Mouse (Mus musculus) embryonic facial prominence, embryonic 11.5 days (tissue): ENCODE results near the gene Spg11. TPM values are rescaled to one million over a fixed set of nuclear protein-coding genes. Genes with fewer than 3 reads are reported as not detected.
"Not testable (repeated sequence)": the region's sequence is repeated elsewhere in the genome, so short reads cannot be mapped to it uniquely, and the experiment has no call there.

Source experiments
- ATAC-seq: fragments of 200-750 bp; cut with Nextera tagmentation; replicated peaks from 2 replicates; pipeline ENCODE4 v1.8.0; 2017; ENCODE audit warnings: low read depth; ENCODE audit not compliant: insufficient number of reproducible peaks, low FRiP score, low TSS enrichment
- DNase-seq: peaks from one replicate; pipeline ENCODE4 v3.0.0-alpha.2; 2015; ENCODE audit warnings: low spot score
- H3K27ac ChIP-seq: fragments of 300-500 bp; sonication (generic); replicated peaks from 2 replicates; pipeline ENCODE4 v1.5.1; 2014; ENCODE audit warnings: mild to moderate bottlenecking, low read depth, low read length, control low read depth
- H3K27me3 ChIP-seq: fragments of 300-500 bp; sonication (generic); 2 replicates; pipeline ENCODE4 v1.6.1; 2014; ENCODE audit warnings: mild to moderate bottlenecking, low read length, moderate library complexity, mixed read lengths; ENCODE audit not compliant: control insufficient read depth, insufficient read depth
- H3K36me3 ChIP-seq: fragments of 300-500 bp; sonication (generic); replicated peaks from 2 replicates; pipeline ENCODE4 v1.6.1; 2014; ENCODE audit warnings: low read depth, mild to moderate bottlenecking, low read length, moderate library complexity, mixed read lengths; ENCODE audit not compliant: control insufficient read depth, insufficient read depth
- H3K4me1 ChIP-seq: fragments of 300-500 bp; sonication (generic); 2 replicates; pipeline ENCODE4 v1.6.1; 2014; ENCODE audit warnings: low read length, mixed read lengths; ENCODE audit not compliant: control insufficient read depth, insufficient read depth
- H3K4me2 ChIP-seq: fragments of 300-500 bp; sonication (generic); 2 replicates; pipeline ENCODE4 v1.6.1; 2014; ENCODE audit warnings: low read depth, mild to moderate bottlenecking, control low read depth, low read length, moderate library complexity
- H3K4me3 ChIP-seq: fragments of 300-500 bp; sonication (generic); 2 replicates; pipeline ENCODE4 v1.5.1; 2014; ENCODE audit warnings: low read depth, low read length, control low read depth
- H3K9ac ChIP-seq: fragments of 300-500 bp; sonication (generic); replicated peaks from 2 replicates; pipeline ENCODE4 v1.6.1; 2014; ENCODE audit warnings: mild to moderate bottlenecking, control low read depth, low read length
- H3K9me3 ChIP-seq: fragments of 300-500 bp; sonication (generic); replicated peaks from 2 replicates; pipeline ENCODE4 v1.6.1; 2016; ENCODE audit warnings: mild to moderate bottlenecking, low read length, inconsistent platforms, mixed read lengths; ENCODE audit not compliant: control insufficient read depth
- WGBS: fragments of 180-500 bp; shearing (Covaris S2); extraction: QIAGEN DNeasy Blood & Tissue Kit; methylation state at CpG from one replicate; pipeline ENCODE4 v1.1.7; 2014; 5-methylcytosine and 5-hydroxymethylcytosine counted together
- polyA plus RNA-seq: library from polyadenylated mRNA; unstranded; fragments of >200 nt; fragmentation: Nextera tagmentation; extraction: Ambion mirVana; gene quantifications from 2 replicates; pipeline ENCODE4 v1.2.1, GENCODE M21; 2014

Gene Spg11
- polyA plus RNA-seq, 1 experiment from 2014 or later, result 10.9 TPM

DNA sequence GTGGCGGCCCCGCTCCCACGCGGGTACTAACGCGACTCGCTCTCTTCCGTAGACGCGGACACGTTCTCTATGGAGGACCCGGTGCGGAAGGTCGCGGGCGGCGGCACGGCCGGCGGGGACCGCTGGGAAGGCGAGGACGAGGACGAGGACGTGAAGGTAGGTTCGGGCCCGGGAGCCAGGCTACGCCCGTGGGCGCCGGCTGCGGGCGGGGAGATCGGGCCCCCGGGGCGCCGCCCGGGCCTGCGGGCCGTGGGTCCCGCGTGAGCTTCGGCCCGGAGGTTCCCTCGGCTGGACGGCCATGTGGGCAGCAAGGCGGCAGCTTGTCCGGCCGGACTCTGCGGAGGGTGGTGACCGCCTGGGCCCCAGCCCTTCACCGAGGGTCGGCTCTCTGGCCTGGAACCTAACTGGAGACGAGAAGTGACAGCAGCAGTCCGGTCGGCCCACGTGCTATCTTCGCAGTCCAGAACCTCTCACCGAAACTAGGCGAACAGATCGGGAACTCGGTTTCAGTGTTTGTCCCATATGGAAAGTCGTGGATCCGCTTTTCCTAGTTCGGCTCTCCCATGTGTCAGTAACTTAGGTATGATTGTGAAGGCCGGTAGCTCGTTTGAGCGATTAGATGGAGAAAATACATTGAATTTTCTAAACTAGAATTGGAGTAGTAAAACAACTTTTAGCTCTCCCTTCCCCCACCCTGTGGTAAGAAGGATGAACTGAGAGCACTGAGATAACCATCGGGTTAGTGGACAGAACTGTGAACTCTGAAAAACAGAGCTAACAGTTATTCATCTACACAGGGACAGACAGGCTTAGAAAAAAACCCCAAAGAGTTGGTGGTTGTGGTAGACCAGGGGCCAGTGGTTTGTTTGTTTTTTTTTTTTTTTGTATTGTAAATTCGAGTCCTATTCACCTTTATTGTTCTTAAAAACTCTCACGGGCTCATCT lies 89.2 kb downstream of the Spg11 start:
- Histone ChIP-seq H3K9ac (peak overlapping the region; percentile 85), H3K27me3 (no peaks in the 10 kb centered on the region), H3K4me3 (peak overlapping the region; percentile 65), H3K27ac (no peak overlapping the region), H3K4me2 (peak overlapping the region; percentile 46), H3K36me3 (no peaks in the 10 kb centered on the region), H3K4me1 (no peaks in the 10 kb centered on the region), H3K9me3 (no peaks in the 10 kb centered on the region)
- ATAC-seq (peak; percentile 19), DNase-seq (peak; percentile 46)
- WGBS, result 2% methylated on average over 63 of the region's 71 CpGs

DNA sequence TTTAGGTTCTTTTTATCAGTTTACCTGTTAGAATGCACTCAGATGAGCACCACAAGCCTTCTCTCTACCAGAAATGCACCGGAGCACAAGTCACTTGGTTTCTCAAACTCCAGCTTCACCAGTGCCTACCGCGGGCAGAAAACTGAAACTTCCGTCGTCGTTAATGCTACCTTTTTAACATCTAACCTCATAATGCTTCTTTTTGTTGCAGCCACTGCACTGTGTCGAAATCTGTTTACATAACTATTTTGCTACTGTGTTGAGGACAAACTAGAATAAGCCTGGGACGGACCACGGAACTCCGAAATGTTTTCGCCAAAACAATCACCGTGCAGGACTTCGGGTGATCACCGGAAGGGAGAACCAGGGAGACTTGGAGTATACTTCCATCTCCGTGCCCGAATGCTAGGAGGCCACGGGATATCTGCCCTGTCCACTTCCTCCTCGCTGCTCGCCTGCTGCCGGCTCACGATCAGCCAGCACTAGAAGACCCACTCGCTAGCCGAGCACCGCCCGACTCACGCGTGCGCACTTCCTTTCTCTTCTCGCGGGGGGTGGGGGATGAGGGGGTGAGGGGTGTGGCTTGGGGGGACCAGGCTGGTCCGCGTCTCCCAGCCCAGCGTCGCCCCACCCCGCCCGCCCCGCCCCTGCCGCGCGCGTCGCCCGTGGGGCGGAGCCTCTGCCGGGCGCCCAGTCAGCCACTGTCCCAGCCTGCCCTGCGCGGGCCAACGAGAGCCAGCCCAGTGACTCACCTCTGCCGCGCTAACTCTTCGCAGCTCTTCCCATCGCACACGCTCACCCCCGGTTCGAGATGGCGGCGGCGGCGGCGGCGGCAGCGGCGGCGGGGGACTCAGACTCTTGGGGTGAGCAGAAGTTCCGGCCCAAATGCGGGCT lies 90.1 kb downstream of the Spg11 start, which contains the start of gene Eif3j1:
Gene Eif3j1, plus strand, starts transcription at position 685 of the 894 bp plus-strand sequence.
- Histone ChIP-seq H3K36me3 (no peaks in the 10 kb centered on the region), H3K9me3 (no peaks in the 10 kb centered on the region), H3K27ac (peak within 1 kb of the TSS; percentile 25; the same call in 1 of the 2 replicates), H3K4me3 (peak within 1 kb of the TSS; percentile 65), H3K4me2 (peak within 1 kb of the TSS; percentile 48), H3K27me3 (no peaks in the 10 kb centered on the region), H3K9ac (peak within 1 kb of the TSS; percentile 85), H3K4me1 (no peaks in the 10 kb centered on the region)
- peak; percentile 93 for DNase-seq
- ATAC-seq, result peak; percentile 99
- WGBS, result under 1% methylated on average over 55 of the region's 67 CpGs

DNA sequence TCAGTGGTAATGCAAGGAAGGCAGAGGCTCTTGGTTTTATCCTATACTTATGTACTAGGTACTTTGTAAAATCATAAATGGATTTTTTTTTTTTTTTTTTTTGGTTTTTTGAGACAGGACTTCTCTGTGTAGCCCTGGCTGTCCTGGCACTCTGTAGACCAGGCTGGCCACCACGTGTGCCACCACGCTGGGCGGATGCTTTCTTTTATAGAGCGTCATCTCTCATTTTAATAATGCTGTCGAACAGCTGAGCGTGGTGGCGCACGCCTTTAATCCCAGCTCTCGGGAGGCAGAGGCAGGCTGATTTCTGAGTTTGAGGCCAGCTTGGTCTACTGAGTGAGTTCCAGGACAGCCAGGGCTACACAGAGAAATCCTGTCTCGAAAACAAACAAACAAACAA lies 91.1 kb downstream of the Spg11 start:
- WGBS, result 90% methylated on average over 10 of the region's 10 CpGs
- not testable (repeated sequence) for H3K36me3 ChIP-seq, H3K4me3 ChIP-seq

DNA sequence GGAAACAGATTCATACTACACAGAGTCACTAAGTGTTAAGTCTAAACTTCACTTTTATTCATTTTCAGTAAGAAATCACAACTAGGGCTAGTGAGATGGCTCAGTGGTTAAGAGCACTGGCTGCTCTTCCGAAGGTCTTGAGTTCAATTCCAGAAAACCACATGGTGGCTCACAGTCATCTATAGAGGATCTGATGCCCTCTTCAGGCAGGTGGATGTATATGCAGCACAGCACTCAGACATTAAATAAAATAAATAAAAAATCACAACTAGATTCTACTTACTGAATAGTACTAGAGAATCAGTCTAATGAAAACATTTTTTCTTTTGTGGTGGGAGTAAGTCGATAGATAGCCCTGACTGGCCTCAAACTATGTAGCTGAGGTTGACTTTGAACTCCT lies 95.9 kb downstream of the Spg11 start:
- H3K27ac ChIP-seq, result no peak overlapping the region
- H3K36me3 ChIP-seq, result no peaks in the 10 kb centered on the region
- ATAC-seq (no peak), DNase-seq (no peak)
- no peak overlapping the region for H3K4me3 ChIP-seq
- H3K4me2 ChIP-seq, result no peak overlapping the region
- WGBS, result 78% methylated on average over 2 of the region's 2 CpGs
- H3K9me3 ChIP-seq, result no peaks in the 10 kb centered on the region
- no peaks in the 10 kb centered on the region for H3K27me3 ChIP-seq
- no peak overlapping the region for H3K9ac ChIP-seq
- no peaks in the 10 kb centered on the region for H3K4me1 ChIP-seq

More for the DNA sequence above, 91.1 kb downstream of the Spg11 start:
- ATAC-seq, H3K4me2 ChIP-seq, H3K27ac ChIP-seq, H3K27me3 ChIP-seq, H3K4me1 ChIP-seq, DNase-seq, H3K9me3 ChIP-seq, H3K9ac ChIP-seq: not testable (repeated sequence)

DNA sequence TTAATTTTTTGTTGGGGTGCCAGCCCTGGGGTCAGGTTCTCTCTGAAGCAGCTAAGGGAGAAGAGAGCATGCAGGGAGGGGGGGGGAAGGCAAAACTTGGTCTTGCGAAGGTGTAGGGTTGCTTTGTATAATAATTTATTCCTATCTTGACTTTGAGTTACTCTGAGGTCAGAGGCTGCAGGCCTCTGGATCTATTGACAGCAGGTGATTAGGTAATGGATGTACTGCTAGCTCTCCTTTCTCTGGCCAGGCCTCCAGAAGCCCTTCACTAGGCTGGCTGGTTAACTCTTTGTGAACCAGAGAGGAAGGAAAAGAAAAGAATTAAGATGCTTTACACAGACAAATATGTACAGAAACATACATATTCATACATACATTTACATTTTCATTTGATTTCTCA lies 99.5 kb downstream of the Spg11 start:
- ATAC-seq (no peak), DNase-seq (no peak)
- H3K9me3 ChIP-seq, result no peaks in the 10 kb centered on the region
- H3K27ac ChIP-seq, result no peak overlapping the region
- H3K9ac ChIP-seq, result no peak overlapping the region
- H3K36me3 ChIP-seq, result no peaks in the 10 kb centered on the region; the same call in 1 of the 2 replicates
- no peaks in the 10 kb centered on the region for H3K4me1 ChIP-seq
- no peak overlapping the region for H3K4me3 ChIP-seq
- 75% methylated on average over 1 of the region's 1 CpGs for WGBS
- no peak overlapping the region for H3K4me2 ChIP-seq
- H3K27me3 ChIP-seq, result no peaks in the 10 kb centered on the region

DNA sequence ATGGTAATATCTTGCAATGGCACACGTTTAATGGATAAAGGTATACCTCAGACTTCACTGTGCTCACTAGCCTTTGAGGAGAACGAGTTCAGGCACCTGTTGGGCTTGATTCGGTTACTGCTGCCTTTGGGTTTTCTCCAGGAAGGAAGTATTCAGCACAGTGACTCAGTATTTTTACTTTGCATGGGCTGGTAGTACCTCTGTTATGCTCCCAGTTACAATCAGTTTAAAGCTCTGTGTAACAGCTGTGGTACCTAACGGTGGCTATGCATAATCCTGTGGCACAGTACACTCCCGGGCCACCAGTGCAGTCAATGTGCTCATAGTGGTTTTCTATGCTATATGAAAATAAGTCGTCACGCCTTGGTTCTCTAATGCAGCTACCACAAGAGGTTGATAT lies 106.7 kb downstream of the Spg11 start:
- H3K4me3 ChIP-seq, result no peak overlapping the region
- H3K27me3 ChIP-seq, result no peaks in the 10 kb centered on the region
- H3K36me3 ChIP-seq, result peaks cover 3% of the 10 kb centered on the region; the same call in 1 of the 2 replicates
- H3K4me2 ChIP-seq, result no peak overlapping the region
- H3K27ac ChIP-seq, result no peak overlapping the region
- ATAC-seq, result no peak
- no peak overlapping the region for H3K9ac ChIP-seq
- no peaks in the 10 kb centered on the region for H3K4me1 ChIP-seq
- 91% methylated on average over 7 of the region's 7 CpGs for WGBS
- DNase-seq, result no peak
- H3K9me3 ChIP-seq, result no peaks in the 10 kb centered on the region

DNA sequence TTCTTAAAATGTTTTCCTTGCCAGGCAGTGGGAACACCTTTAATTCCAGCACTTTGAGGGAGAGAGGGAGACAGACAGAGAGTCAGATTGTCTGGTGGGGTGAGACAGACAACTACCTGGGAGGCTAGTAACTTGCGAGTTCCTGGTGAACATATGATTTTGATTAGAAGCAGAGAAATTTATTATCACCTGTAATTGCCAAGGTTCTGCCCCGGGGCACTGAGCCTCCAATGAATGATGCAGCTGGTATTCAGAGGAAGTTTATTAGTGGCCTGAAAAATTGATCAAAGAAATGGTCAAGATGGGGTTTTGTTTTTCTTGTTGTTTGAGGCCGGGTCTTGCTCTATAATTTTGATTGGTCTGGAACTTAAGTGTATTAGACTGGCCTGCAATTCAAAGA lies 109.4 kb downstream of the Spg11 start:
- H3K36me3 ChIP-seq, result peaks cover 3% of the 10 kb centered on the region; the same call in 1 of the 2 replicates
- 68% methylated on average over 3 of the region's 3 CpGs for WGBS
- H3K4me2 ChIP-seq, result no peak overlapping the region
- no peaks in the 10 kb centered on the region for H3K27me3 ChIP-seq
- ATAC-seq (no peak), DNase-seq (no peak)
- H3K4me3 ChIP-seq, result no peak overlapping the region
- no peaks in the 10 kb centered on the region for H3K9me3 ChIP-seq
- H3K4me1 ChIP-seq, result no peaks in the 10 kb centered on the region
- no peak overlapping the region for H3K27ac ChIP-seq
- no peak overlapping the region for H3K9ac ChIP-seq
